Mouse (Mus musculus) thymus, postnatal 36 days (tissue): ENCODE data around the gene Hdx.

Source experiments
- DNase-seq, 2 experiments: peaks; one replicate each; pipeline ENCODE4 v3.0.0; 2022; ENCODE audit warnings: mixed read lengths in 2 of 2

Hdx gene

DNA sequence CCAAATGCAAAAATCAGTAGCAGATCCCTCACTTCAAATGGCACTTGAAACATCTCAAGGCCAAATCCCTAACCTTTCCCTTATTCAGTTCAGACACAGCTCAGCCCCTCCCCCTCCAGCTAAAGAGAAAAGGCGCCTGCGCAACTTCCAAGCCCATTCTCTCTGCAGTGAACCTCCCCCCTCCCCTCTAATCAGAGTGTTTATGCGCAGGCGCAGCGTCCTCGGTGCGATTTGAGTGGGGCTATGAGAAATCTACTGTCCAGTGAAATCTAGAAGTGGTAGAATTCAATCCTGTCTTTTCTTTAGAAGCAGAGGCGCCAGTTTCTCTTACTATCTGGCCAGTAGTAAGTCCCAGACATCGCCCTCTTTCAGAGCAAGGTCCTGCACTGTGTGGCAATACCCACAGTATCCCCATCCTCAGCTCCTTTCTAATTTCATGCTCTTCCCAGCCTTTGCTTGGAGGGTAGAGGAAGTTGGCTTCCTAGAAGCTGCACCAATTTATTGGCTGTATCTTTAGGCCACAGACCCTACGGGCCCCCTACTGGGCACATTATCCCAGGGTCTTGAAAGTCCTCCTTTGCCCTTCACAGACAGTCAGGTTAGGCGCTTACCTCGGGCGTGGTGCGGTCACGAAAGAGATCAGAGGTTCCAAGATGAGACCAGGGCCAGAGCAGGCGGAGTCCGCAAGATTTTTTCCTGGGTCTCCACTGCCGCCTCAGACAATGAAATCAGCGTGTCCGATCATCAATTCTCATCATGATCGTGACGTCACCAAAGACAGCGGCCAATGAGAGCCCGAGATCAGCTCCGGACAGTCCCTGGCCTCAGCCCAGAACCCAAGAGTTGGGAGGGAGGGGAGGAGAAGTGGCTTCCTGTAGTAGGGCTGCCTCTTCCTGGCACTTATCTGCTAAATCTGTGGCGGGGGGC, at the start of gene Hdx:
Gene Hdx (minus strand): TSS at position 724 of the 927 bp plus-strand sequence.
- DNase-seq: peak in 1 of 2 experiments; percentile 3

- no peak for DNase-seq
Measured at GRCm38 (mm10) chrX:111685665-111686064, 11.2 kb downstream of the Hdx start.

GRCm38 (mm10) chrX:111671685-111672084, 25.2 kb downstream of the Hdx start:
- DNase-seq: no peak

GRCm38 (mm10) chrX:111660381-111660780, 36.5 kb downstream of the Hdx start:
- DNase-seq: no peak

- no peak for DNase-seq
Measured at GRCm38 (mm10) chrX:111658671-111659070, 38.2 kb downstream of the Hdx start.

DNA sequence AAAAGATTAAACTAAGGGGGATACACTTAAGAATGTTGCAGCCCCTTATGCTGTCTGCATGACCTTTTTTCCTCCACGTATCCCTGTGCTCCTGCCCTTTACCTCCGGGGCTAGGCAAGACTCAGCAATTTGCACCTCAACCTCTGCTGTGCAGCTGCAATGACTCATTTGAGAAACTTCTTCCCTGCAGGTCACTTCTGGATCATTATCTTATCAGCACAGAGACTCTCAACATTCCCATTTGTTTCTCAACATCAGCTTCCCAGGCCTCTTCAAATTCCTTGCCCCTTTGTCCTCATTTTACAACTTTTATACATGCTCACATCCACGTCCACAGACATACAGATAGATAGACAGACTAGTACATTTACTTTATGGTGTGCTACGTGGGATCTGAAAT, 51.9 kb downstream of the Hdx start:
- no peak for DNase-seq

GRCm38 (mm10) chrX:111640616-111641015, 56.3 kb downstream of the Hdx start:
- DNase-seq: no peak

- DNase-seq: no peak
Measured at GRCm38 (mm10) chrX:111597631-111598161, 99.2 kb downstream of the Hdx start.

DNA sequence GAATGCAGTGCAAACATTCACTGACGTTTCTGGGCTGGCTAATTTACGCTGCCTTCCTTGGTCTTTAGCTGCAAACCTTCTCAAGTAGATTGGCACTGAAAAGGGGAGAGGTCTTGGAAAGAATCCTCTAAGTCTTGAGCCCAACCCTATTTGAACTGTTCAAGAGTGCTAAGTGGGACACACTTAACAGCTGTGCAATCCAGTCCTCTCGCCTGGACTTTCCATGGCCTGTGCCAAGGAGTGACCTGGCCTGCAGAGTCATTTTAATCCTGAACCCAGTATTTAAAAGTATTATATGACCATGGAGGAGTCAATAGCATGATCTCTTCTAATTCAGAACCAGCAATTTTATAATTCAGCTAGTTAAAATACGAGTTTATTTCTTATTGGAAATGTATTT, 109.3 kb downstream of the Hdx start:
- no peak for DNase-seq

DNA sequence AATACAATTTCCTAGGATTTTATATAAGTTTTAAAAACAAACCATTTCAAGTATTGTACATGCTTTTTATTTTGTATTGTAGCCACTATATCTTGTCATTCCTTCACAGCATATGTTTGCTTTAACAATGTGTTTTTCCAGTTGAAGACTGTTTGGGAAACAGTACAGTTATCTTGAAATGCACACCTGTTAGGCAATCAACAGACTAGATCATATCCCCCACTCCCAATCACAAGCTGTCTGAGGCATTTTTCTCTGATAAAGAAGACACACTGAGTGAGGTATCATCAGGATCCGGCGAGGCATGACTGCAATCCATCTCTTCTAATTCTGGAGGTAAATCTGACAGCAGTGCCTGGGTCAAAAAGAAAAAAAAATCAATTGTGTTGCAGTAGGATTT, 119.8 kb downstream of the Hdx start:
- DNase-seq: no peak

DNA sequence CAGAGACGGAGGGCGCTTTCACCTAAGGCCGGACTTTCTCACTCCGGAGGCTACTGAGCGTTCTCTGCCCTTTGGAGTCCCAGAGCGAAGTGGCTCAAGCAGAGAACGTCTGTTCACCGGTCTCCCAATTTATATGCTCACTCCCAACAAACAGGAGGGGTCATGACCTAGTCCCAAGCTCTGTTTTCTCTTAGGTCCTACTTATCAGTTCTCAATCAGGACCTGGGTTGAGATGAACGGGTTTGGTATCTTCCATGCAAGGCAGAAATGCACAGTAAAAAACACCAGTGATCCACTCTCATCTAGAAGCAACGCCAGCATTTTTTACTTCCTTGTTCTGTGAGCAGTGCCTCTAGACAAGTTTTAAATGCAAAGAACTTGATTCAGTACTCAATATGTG, 159.0 kb downstream of the Hdx start, which contains the start of gene Rps6ka6:
Gene Rps6ka6 (minus strand): TSS at position 101 of the 400 bp plus-strand sequence.
- DNase-seq: no peak
